Mouse (Mus musculus): ENCODE results near the gene Sdc4. TPM values are rescaled to one million over a fixed set of nuclear protein-coding genes. Genes with fewer than 3 reads are reported as not detected.

Sdc4 gene
- total RNA-seq, 2 experiments from 2014 or later = 133 to 150 TPM

- no peak for DNase-seq (ENCODE audit: low spot score in 2 of 2)
Measured at GRCm38 (mm10) chr2:164432541-164433191, 11.0 kb downstream of the Sdc4 start.

GRCm38 (mm10) chr2:164431676-164432465 lies 11.8 kb downstream of the Sdc4 start:
- DNase-seq (ENCODE audit: low spot score in 2 of 2) = no peak

GRCm38 (mm10) chr2:164430697-164431096 lies 13.0 kb downstream of the Sdc4 start:
- DNase-seq (ENCODE audit: low spot score in 2 of 2) = no peak

- DNase-seq (ENCODE audit: low spot score in 2 of 2) = no peak
Measured at GRCm38 (mm10) chr2:164429881-164430615, 13.6 kb downstream of the Sdc4 start.

- DNase-seq (ENCODE audit: low spot score in 2 of 2) = no peak
Measured at GRCm38 (mm10) chr2:164428451-164428850, 15.2 kb downstream of the Sdc4 start.

GRCm38 (mm10) chr2:164426952-164427351 lies 16.7 kb downstream of the Sdc4 start:
- DNase-seq (ENCODE audit: low spot score in 2 of 2) = no peak

- no peak for DNase-seq (ENCODE audit: low spot score in 2 of 2)
Measured at GRCm38 (mm10) chr2:164426121-164426520, 17.6 kb downstream of the Sdc4 start.

- DNase-seq (ENCODE audit: low spot score in 2 of 2) = no peak
Measured at GRCm38 (mm10) chr2:164425401-164425800, 18.3 kb downstream of the Sdc4 start.

- DNase-seq (ENCODE audit: low spot score in 2 of 2) = no peak
Measured at GRCm38 (mm10) chr2:164424406-164424805, 19.3 kb downstream of the Sdc4 start.

- no peak for DNase-seq (ENCODE audit: low spot score in 2 of 2)
Measured at GRCm38 (mm10) chr2:164423464-164423863, 20.2 kb downstream of the Sdc4 start.

- DNase-seq (ENCODE audit: low spot score in 2 of 2) = no peak
Measured at GRCm38 (mm10) chr2:164422675-164423393, 20.9 kb downstream of the Sdc4 start.

GRCm38 (mm10) chr2:164421979-164422378 lies 21.7 kb downstream of the Sdc4 start:
- no peak for DNase-seq (ENCODE audit: low spot score in 2 of 2)

- DNase-seq (ENCODE audit: low spot score in 2 of 2) = no peak
Measured at GRCm38 (mm10) chr2:164421306-164421705, 22.4 kb downstream of the Sdc4 start.

- no peak for DNase-seq (ENCODE audit: low spot score in 2 of 2)
Measured at GRCm38 (mm10) chr2:164419489-164419888, 24.2 kb downstream of the Sdc4 start.

GRCm38 (mm10) chr2:164418308-164418875 lies 25.3 kb downstream of the Sdc4 start:
- DNase-seq (ENCODE audit: low spot score in 2 of 2) = no peak

- DNase-seq (ENCODE audit: low spot score in 2 of 2) = no peak
Measured at GRCm38 (mm10) chr2:164417198-164417597, 26.5 kb downstream of the Sdc4 start.

GRCm38 (mm10) chr2:164414581-164414980 lies 29.1 kb downstream of the Sdc4 start:
- DNase-seq (ENCODE audit: low spot score in 2 of 2) = no peak

- DNase-seq (ENCODE audit: low spot score in 2 of 2) = no peak
Measured at GRCm38 (mm10) chr2:164414167-164414566, 29.5 kb downstream of the Sdc4 start.

GRCm38 (mm10) chr2:164407708-164408107 lies 36.0 kb downstream of the Sdc4 start:
- DNase-seq (ENCODE audit: low spot score in 2 of 2) = peak; percentile 68 to 74

GRCm38 (mm10) chr2:164405519-164405918 lies 38.2 kb downstream of the Sdc4 start:
- no peak for DNase-seq (ENCODE audit: low spot score in 2 of 2)

- no peak for DNase-seq (ENCODE audit: low spot score in 2 of 2)
Measured at GRCm38 (mm10) chr2:164405060-164405459, 38.6 kb downstream of the Sdc4 start, which contains the start of gene Matn4. Matn4 (minus strand) TSS chr2:164405160.
